Mouse (Mus musculus): Measurements from ENCODE around the gene Cactin. TPM values are rescaled to one million over a fixed set of nuclear protein-coding genes. Genes with fewer than 3 reads are reported as not detected.

Gene Cactin
- total RNA-seq, 2 experiments from 2014 or later: 30.5 to 34.6 TPM

GRCm38 (mm10) chr10:81317273-81317672 is 3.6 kb upstream of the Cactin start:
- no peak for DNase-seq (ENCODE audit: low spot score in 2 of 2)

GRCm38 (mm10) chr10:81318589-81319329 is 2.1 kb upstream of the Cactin start:
- DNase-seq (ENCODE audit: low spot score in 2 of 2): no peak

- no peak for DNase-seq (ENCODE audit: low spot score in 2 of 2)
Measured at GRCm38 (mm10) chr10:81319330-81319699, 1.6 kb upstream of the Cactin start.

GRCm38 (mm10) chr10:81319741-81320549 is 958 bp upstream of the Cactin start:
- DNase-seq (ENCODE audit: low spot score in 2 of 2): peak in 1 of 2 experiments; percentile 85

- no peak for DNase-seq (ENCODE audit: low spot score in 2 of 2)
Measured at GRCm38 (mm10) chr10:81321436-81321835, 533 bp downstream of the Cactin start.

DNA sequence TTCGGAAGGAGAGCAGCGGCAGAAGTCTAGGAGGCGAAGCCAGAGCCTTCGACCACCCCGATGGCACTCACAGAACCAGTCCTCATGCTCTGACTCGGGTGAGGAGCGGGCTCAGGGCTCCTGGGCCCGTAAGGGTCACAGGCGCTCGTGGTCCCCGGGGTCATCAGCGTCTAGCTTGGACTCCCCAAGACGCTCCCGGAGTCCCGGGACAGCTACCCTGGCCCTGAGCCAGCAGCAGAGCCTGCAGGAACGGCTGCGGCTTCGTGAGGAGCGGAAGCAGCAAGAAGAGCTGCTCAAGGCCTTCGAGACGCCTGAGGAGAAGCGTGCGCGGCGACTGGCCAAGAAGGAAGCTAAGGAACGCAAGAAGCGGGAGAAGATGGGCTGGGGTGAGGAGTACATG is 1.5 kb downstream of the Cactin start:
- DNase-seq (ENCODE audit: low spot score in 2 of 2): no peak

- no peak for DNase-seq (ENCODE audit: low spot score in 2 of 2)
Measured at GRCm38 (mm10) chr10:81323141-81323775, 2.4 kb downstream of the Cactin start.

DNA sequence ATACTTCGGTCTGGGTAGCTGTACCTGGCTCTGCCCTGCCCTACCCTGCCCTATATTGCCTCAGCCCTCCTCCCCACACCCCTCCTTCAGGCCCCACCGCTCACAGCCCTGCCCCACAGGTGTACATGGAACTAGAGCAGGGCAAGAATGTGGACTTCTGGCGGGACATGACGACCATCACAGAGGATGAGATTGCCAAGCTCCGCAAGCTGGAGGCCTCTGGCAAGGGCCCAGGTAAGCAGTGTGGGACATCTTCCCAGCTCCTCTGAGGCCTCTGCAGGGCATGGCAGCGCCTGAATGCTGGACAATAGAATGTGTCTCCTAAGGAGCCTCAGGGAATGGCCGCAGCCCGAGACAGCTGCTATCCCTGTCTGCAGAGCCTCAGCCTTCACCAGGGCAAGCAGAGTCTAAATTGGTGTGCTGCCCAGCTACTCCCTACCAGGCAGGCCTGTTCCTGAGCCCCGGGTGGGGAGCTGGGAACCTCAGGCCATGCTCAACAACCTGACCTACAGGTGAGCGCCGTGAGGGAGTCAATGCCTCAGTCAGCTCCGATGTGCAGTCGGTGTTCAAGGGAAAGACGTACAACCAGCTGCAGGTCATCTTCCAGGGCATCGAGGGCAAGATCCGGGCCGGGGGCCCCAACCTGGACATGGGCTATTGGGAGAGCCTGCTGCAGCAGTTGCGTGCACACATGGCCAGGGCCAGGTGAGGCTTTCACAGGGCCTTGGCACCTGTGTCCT is 3.1 kb downstream of the Cactin start:
- no peak for DNase-seq (ENCODE audit: low spot score in 2 of 2)

GRCm38 (mm10) chr10:81325176-81325575 is 4.3 kb downstream of the Cactin start:
- no peak for DNase-seq (ENCODE audit: low spot score in 2 of 2)

DNA sequence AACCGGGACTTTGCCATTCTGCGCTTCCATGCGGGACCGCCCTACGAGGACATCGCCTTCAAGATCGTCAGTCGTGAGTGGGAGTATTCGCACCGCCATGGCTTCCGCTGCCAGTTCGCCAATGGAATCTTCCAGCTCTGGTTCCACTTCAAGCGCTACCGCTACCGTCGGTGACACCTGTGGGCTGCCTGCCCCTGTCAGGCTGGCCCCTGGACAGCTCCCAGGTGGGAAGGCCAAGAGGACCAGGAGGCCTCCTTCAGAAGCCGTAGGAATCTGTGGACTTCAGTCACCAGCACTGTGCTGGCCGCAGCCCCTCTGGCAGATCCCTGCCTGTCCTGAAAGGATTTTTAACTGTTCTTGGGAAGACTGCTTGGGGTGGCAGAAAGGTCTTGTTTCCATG is 4.9 kb downstream of the Cactin start:
- DNase-seq (ENCODE audit: low spot score in 2 of 2): no peak

DNA sequence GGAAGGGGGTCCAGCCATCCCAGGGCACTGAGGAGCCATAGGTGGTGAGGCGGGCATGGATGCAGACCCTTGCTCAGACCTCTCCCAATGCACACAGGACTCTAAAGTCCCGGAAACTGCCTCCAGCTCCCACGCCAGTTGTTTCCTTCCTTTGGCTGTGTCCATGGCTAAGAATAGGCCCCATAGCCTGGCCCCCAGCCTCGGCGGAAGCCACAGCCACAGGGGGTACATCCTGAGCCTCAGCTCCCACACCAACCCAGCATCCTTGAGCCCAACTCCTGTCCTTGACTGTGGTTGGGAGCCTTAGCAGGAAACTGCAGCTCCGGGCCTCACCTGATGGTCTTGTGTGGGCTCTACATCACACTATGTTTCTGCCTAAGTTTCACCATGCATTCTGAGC is 6.0 kb downstream of the Cactin start:
- no peak for DNase-seq (ENCODE audit: low spot score in 2 of 2)

- DNase-seq (ENCODE audit: low spot score in 2 of 2): no peak
Measured at GRCm38 (mm10) chr10:81327959-81328358, 7.1 kb downstream of the Cactin start.

DNA sequence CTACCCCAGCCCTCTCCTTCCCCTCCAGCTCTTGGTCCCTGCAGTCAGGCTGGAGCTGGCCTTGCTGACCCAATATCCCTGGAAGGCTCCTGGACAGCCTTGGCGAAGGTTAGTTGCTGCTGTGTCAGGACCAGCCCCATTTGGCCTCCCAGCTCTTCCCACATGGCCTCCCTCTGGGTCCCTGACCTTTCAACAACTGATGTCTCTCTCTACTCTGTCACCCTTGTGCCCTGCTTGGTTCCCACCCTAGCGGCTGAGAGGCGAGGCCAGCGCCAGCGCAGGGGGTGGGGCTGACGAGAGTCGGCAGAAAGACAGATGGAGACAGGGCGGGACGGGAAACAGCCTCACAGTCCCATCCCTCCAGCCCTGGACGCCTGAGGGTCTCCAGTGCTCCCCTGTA is 7.5 kb downstream of the Cactin start, which contains the start of gene Tbxa2r:
TSS of gene Tbxa2r (plus strand) at position 346 of the 400 bp plus-strand sequence.
- no peak for DNase-seq (ENCODE audit: low spot score in 2 of 2)

GRCm38 (mm10) chr10:81329194-81329975 is 8.5 kb downstream of the Cactin start:
- DNase-seq (ENCODE audit: low spot score in 2 of 2): no peak

GRCm38 (mm10) chr10:81330007-81330406 is 9.1 kb downstream of the Cactin start:
- no peak for DNase-seq (ENCODE audit: low spot score in 2 of 2)

- DNase-seq (ENCODE audit: low spot score in 2 of 2): no peak
Measured at GRCm38 (mm10) chr10:81332277-81332676, 11.4 kb downstream of the Cactin start.

GRCm38 (mm10) chr10:81334324-81334723 is 13.4 kb downstream of the Cactin start:
- DNase-seq (ENCODE audit: low spot score in 2 of 2): no peak

DNA sequence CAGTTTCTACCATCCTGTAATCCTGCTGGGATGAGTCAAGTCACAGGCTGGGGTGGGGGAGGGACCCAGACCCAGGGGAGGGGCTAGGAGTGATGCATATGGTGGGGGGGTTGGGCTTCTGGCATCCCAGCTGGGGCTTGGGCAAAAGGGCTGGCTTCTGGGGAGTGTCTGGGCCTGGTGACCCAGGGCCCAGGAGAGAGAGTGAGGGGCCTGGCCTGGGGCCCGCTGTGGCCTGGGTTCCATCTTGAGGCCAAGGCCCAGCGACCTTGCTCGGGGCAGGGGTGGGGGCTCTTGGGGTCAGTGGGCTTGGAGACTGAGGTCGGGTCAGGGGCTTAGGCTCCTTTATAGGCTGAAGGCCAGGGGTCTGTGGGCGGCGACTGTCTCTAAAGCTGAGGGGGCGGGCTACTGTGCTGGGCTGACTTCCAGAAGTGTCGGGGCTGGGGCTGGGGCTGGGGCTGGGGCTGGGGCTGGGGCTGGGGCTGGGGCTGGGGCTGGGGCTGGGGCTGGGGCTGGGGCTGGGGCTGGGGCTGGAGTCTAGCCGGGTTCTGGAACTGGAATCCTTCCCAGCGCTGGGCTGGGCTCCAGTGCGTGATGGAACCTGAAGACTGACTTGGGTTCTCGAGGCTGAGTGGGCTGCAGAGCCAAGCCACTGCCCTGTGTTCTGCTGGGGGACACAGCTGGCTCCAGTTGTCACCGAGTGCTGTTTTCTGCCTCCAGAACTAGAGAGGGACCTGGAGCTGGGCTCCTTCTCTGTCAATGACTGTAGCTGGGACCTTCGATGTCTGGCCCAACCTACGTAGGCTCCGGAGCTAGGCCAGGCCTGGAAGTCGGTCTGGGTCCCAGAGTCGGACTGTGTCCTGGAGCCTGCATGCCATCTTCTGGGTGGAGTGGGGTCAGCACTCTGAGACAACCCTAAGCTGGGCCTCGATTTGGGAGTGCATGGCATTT is 14.8 kb downstream of the Cactin start:
- no peak for DNase-seq (ENCODE audit: low spot score in 2 of 2)

- no peak for DNase-seq (ENCODE audit: low spot score in 2 of 2)
Measured at GRCm38 (mm10) chr10:81336558-81336957, 15.7 kb downstream of the Cactin start.
